Mouse (Mus musculus): ENCODE results near the gene Mmachc. TPM values are rescaled to one million over a fixed set of nuclear protein-coding genes. Genes with fewer than 3 reads are reported as not detected.
"Not testable (repeated sequence)": the region's sequence is repeated elsewhere in the genome, so short reads cannot be mapped to it uniquely, and the experiment has no call there.

Gene Mmachc
- polyA plus RNA-seq, 1 experiment from 2014 or later = 28.0 TPM

- peaks cover 20% of the 10 kb centered on the region for H3K36me3 ChIP-seq
- H3K27ac ChIP-seq = peak within 1 kb of the TSS; percentile 27; the same call in 1 of the 2 replicates
- no peaks in the 10 kb centered on the region for H3K9me3 ChIP-seq
- H3K4me2 ChIP-seq (replicated peaks) = peak within 1 kb of the TSS; percentile 78
- H3K4me3 ChIP-seq = peak within 1 kb of the TSS; percentile 54
- WGBS = under 1% methylated on average over 56 of the region's 56 CpGs
- peak within 1 kb of the TSS; percentile 74 for H3K9ac ChIP-seq
- H3K27me3 ChIP-seq (replicated peaks) = no peaks in the 10 kb centered on the region
- peak; percentile 98 for ATAC-seq (ENCODE audit: low FRiP score, low read depth)
- H3K4me1 ChIP-seq = peaks cover 10% of the 10 kb centered on the region; the same call in 1 of the 2 replicates
Observed at GRCm38 (mm10) chr4:116685402-116686061, 22.7 kb downstream of the Mmachc start, which contains the start of gene Prdx1. TSS of gene Prdx1 (plus strand) at chr4:116685544.

GRCm38 (mm10) chr4:116684665-116685064 lies 23.5 kb downstream of the Mmachc start:
- Histone ChIP-seq H3K9ac (no peak overlapping the region), H3K9me3 (no peaks in the 10 kb centered on the region), H3K27me3 (replicated peaks) (no peaks in the 10 kb centered on the region), H3K36me3 (peaks cover 16% of the 10 kb centered on the region), H3K27ac (no peak overlapping the region), H3K4me1 (peaks cover 10% of the 10 kb centered on the region; the same call in 1 of the 2 replicates), H3K4me3 (peak overlapping the region; percentile 54; the same call in 1 of the 2 replicates), H3K4me2 (replicated peaks) (peak overlapping the region; percentile 78)
- no peak for ATAC-seq (ENCODE audit: low FRiP score, low read depth)
- 83% methylated on average over 2 of the region's 2 CpGs for WGBS

DNA sequence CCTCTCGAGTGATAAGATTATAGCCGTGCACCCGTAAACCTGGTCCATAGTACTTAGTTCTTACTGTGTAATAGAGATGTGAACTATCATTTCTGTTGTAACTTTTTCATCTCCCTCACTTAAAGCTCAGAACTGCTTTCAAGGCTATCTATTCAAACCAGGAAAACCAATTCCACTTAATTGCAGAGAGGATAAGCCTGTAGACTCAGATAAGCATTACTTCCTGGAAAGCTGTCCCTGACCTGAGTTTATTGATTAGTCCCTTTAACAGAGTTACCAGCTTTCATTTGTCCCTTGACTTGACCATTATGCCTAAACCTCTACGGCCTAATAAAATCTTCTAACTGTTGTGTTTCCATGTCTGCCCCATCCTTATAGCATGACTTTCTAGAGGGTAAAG lies 24.2 kb downstream of the Mmachc start:
- no peak for ATAC-seq (ENCODE audit: low FRiP score, low read depth)
- H3K4me1 ChIP-seq = peaks cover 10% of the 10 kb centered on the region; the same call in 1 of the 2 replicates
- no peaks in the 10 kb centered on the region for H3K9me3 ChIP-seq
- H3K4me3 ChIP-seq = no peak overlapping the region
- peaks cover 9% of the 10 kb centered on the region; the same call in 1 of the 2 replicates for H3K36me3 ChIP-seq
- no peaks in the 10 kb centered on the region for H3K27me3 ChIP-seq (replicated peaks)
- H3K4me2 ChIP-seq (replicated peaks) = no peak overlapping the region
- 92% methylated on average over 4 of the region's 4 CpGs for WGBS
- H3K9ac ChIP-seq = no peak overlapping the region
- H3K27ac ChIP-seq = no peak overlapping the region

DNA sequence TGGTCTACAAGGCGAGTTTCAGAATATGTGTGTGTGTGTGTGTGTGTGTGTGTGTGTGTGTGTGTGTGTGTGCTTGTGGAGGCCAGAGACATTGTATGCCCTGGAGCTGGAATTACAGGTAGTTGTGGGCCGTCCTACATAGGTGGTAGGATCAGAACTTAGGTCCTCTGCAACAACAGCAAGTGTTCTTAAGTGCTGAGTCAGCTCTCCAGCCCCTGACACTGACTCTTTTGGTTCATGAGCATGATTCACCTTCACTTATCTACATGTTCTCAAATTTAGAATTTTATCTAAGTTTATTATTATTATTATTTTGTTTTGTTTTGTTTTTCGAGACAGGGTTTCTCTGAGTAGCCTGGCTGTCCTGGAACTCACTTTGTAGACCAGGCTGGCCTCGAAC lies 27.7 kb downstream of the Mmachc start:
- WGBS = 93% methylated on average over 4 of the region's 4 CpGs
- ATAC-seq (ENCODE audit: low FRiP score, low read depth) = not testable (repeated sequence)

GRCm38 (mm10) chr4:116679141-116679540 lies 29.1 kb downstream of the Mmachc start:
- Histone ChIP-seq H3K4me2 (replicated peaks) (no peak overlapping the region), H3K4me1 (no peaks in the 10 kb centered on the region), H3K27me3 (replicated peaks) (no peaks in the 10 kb centered on the region), H3K4me3 (no peak overlapping the region), H3K9me3 (no peaks in the 10 kb centered on the region), H3K36me3 (no peaks in the 10 kb centered on the region), H3K9ac (no peak overlapping the region), H3K27ac (no peak overlapping the region)
- ATAC-seq (ENCODE audit: low FRiP score, low read depth) = no peak
- 74% methylated on average over 5 of the region's 5 CpGs for WGBS

More for the DNA sequence above, 27.7 kb downstream of the Mmachc start:
- H3K27ac ChIP-seq; H3K27me3 ChIP-seq (replicated peaks); H3K9me3 ChIP-seq; H3K4me2 ChIP-seq (replicated peaks); H3K4me3 ChIP-seq; H3K9ac ChIP-seq; H3K4me1 ChIP-seq; H3K36me3 ChIP-seq: not testable (repeated sequence)

DNA sequence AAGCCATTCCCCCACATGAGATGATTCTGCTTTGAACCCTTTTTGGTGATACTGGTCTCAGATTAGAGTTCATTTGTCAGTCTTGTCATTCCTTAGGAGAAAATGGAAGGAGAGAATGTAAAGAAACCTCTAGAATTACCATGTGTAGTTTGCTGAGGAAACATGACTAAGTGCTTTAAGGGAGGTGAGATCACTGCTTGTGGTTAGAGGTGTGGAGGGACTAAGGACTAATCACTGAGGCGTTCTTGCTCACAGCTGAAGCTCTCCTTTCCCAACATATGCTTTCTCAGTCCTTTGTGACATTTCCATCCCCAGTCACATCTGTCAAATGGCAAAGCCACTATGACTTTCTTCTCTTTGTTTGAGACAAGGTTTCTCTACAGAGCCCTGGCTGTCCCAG lies 30.4 kb downstream of the Mmachc start:
- Histone ChIP-seq H3K27me3 (replicated peaks) (no peaks in the 10 kb centered on the region), H3K9ac (no peak overlapping the region), H3K4me3 (no peak overlapping the region), H3K4me1 (no peaks in the 10 kb centered on the region), H3K27ac (no peak overlapping the region), H3K4me2 (replicated peaks) (no peak overlapping the region), H3K9me3 (no peaks in the 10 kb centered on the region), H3K36me3 (no peaks in the 10 kb centered on the region)
- no peak for ATAC-seq (ENCODE audit: low FRiP score, low read depth)
- WGBS = 84% methylated on average over 1 of the region's 1 CpGs

DNA sequence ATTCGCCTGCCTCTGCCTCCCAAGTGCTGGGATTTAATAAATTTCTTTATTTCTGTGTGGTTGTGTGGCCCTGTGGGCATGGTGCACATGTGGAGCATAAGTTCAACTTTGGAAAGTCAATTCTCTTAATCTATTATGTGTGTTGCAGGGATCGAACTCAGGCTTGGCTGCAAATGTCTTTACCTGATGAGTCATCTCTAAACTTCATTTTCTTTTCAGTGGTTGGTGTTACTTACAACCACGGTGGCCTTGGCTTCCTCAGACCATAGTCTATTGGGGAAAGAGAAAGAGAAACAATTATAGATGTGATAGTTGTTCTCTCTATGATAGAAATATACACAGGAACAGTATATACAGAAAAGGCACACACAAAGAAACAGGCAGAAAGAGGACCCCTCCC lies 32.2 kb downstream of the Mmachc start:
- Histone ChIP-seq H3K36me3 (no peaks in the 10 kb centered on the region), H3K9me3 (no peaks in the 10 kb centered on the region), H3K4me2 (replicated peaks) (no peak overlapping the region), H3K27ac (no peak overlapping the region), H3K27me3 (replicated peaks) (no peaks in the 10 kb centered on the region), H3K4me3 (no peak overlapping the region), H3K4me1 (no peaks in the 10 kb centered on the region), H3K9ac (no peak overlapping the region)
- 87% methylated on average over 3 of the region's 3 CpGs for WGBS
- no peak for ATAC-seq (ENCODE audit: low FRiP score, low read depth)

- H3K27me3 ChIP-seq (replicated peaks); H3K9ac ChIP-seq; H3K4me2 ChIP-seq (replicated peaks); H3K36me3 ChIP-seq; H3K4me1 ChIP-seq; H3K9me3 ChIP-seq; ATAC-seq (ENCODE audit: low FRiP score, low read depth); H3K4me3 ChIP-seq; H3K27ac ChIP-seq: not testable (repeated sequence)
- 91% methylated on average over 6 of the region's 6 CpGs for WGBS
Observed at GRCm38 (mm10) chr4:116674761-116675160, 33.4 kb downstream of the Mmachc start.

- Histone ChIP-seq H3K9ac (no peak overlapping the region), H3K36me3 (no peaks in the 10 kb centered on the region), H3K4me2 (replicated peaks) (no peak overlapping the region), H3K27ac (no peak overlapping the region), H3K9me3 (no peaks in the 10 kb centered on the region), H3K4me1 (no peaks in the 10 kb centered on the region), H3K27me3 (replicated peaks) (no peaks in the 10 kb centered on the region), H3K4me3 (no peak overlapping the region)
- ATAC-seq (ENCODE audit: low FRiP score, low read depth) = no peak
- 76% methylated on average over 2 of the region's 2 CpGs for WGBS
Observed at GRCm38 (mm10) chr4:116672785-116673184, 35.4 kb downstream of the Mmachc start.

DNA sequence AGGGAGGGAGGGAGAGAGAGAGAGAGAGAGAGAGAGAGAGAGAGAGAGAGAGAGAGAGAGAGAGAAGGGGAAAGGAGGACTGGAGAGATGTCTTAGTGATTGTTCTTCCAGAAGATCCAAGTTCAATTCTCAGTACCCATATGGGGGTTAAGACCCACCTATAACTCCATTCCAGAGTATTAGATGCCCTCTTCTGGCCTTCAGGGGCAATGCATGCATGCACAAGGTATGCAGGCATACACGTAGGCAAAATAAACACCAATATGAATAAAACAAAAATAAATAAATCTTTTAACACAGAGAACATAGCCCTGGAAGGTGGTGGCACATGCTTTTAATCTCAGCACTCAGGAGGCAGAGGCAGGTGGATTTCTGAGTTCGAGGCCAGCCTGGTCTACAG lies 38.9 kb downstream of the Mmachc start:
- no peak overlapping the region for H3K27ac ChIP-seq
- 63% methylated on average over 2 of the region's 2 CpGs for WGBS
- no peaks in the 10 kb centered on the region for H3K4me1 ChIP-seq
- no peaks in the 10 kb centered on the region for H3K27me3 ChIP-seq (replicated peaks)
- H3K4me2 ChIP-seq (replicated peaks) = no peak overlapping the region
- no peak for ATAC-seq (ENCODE audit: low FRiP score, low read depth)
- H3K4me3 ChIP-seq = no peak overlapping the region
- no peaks in the 10 kb centered on the region for H3K9me3 ChIP-seq
- H3K9ac ChIP-seq = no peak overlapping the region
- no peaks in the 10 kb centered on the region for H3K36me3 ChIP-seq

DNA sequence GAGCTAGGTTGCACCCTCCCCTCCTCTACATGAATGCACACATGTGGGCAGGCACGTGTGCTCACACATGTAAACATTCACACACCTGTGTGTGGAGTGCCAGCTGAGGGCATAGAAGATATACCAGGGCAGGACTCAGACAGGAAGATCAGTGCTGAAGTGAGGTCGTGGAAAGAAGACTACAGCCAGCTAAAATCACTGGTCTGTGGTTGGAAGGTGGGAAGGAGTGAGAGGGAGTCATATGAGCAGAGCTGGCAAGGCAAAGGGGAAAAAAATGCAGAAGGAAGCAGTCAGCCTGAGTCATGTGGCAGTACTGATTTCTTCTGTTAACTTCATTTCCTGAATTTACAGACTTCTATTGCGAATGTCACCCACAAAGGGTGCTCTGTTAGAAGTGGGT lies 40.1 kb downstream of the Mmachc start:
- H3K36me3 ChIP-seq = no peaks in the 10 kb centered on the region
- WGBS = 67% methylated on average over 3 of the region's 3 CpGs
- no peak overlapping the region for H3K4me2 ChIP-seq (replicated peaks)
- no peaks in the 10 kb centered on the region for H3K4me1 ChIP-seq
- no peaks in the 10 kb centered on the region for H3K9me3 ChIP-seq
- no peak for ATAC-seq (ENCODE audit: low FRiP score, low read depth)
- H3K9ac ChIP-seq = no peak overlapping the region
- no peak overlapping the region for H3K4me3 ChIP-seq
- H3K27ac ChIP-seq = no peak overlapping the region
- H3K27me3 ChIP-seq (replicated peaks) = no peaks in the 10 kb centered on the region

GRCm38 (mm10) chr4:116666625-116667024 lies 41.6 kb downstream of the Mmachc start:
- Histone ChIP-seq H3K9me3 (no peaks in the 10 kb centered on the region), H3K27me3 (replicated peaks) (no peaks in the 10 kb centered on the region), H3K36me3 (no peaks in the 10 kb centered on the region), H3K27ac (no peak overlapping the region), H3K4me3 (no peak overlapping the region), H3K9ac (no peak overlapping the region), H3K4me2 (replicated peaks) (no peak overlapping the region), H3K4me1 (no peaks in the 10 kb centered on the region)
- no peak for ATAC-seq (ENCODE audit: low FRiP score, low read depth)
- 76% methylated on average over 4 of the region's 4 CpGs for WGBS

GRCm38 (mm10) chr4:116661998-116662397 lies 46.2 kb downstream of the Mmachc start:
- H3K4me3 ChIP-seq = no peak overlapping the region
- H3K9ac ChIP-seq = no peak overlapping the region
- no peaks in the 10 kb centered on the region for H3K9me3 ChIP-seq
- ATAC-seq (ENCODE audit: low FRiP score, low read depth) = no peak
- H3K4me1 ChIP-seq = no peaks in the 10 kb centered on the region
- no peak overlapping the region for H3K4me2 ChIP-seq (replicated peaks)
- H3K27me3 ChIP-seq (replicated peaks) = no peaks in the 10 kb centered on the region
- 93% methylated on average over 1 of the region's 1 CpGs for WGBS
- H3K27ac ChIP-seq = no peak overlapping the region
- no peaks in the 10 kb centered on the region for H3K36me3 ChIP-seq
